Comparison of ENCODE assay signal across 9 mouse cellular contexts in genomic region chr10:81190236-81190911, GRCm38 (mm10). TPM values are rescaled to one million over a fixed set of nuclear protein-coding genes. Genes with fewer than 3 reads are reported as not detected.
DNase-seq lines count a peak whose midpoint lies in the region; ATAC-seq and TF ChIP-seq lines count a peak whose summit lies in the region.
"Had no signal": no experiment of that assay in that cellular context is flagged by ENCODE, and none has a peak within 500 bp of the region (broad histone marks: within the 10 kb centered on the region; RNA-seq: fewer than 3 reads in every experiment).

No protein-coding gene starts in this region.

- TF ChIP-seq CTCF in heart, adult 2 months (IDR thresholded peaks at IDR 0.05): peak; percentile 58

- no peaks in the 10 kb centered on the region; the same call in 1 of the 2 replicates for H3K27me3 ChIP-seq in heart, adult 2 months (ENCODE audit: control insufficient read depth, insufficient read depth, low read length)
- H3K27me3 ChIP-seq in heart, embryonic 11.5 days (ENCODE audit: control insufficient read depth, insufficient read depth, low read length): no peaks in the 10 kb centered on the region
- peaks cover 15% of the 10 kb centered on the region for H3K27me3 ChIP-seq in liver, embryonic 11.5 days (replicated peaks; ENCODE audit: control insufficient read depth, insufficient read depth, low read length)

- 0 out of 2 replicates have a peak, but pooled peaks cover 2% of the 10 kb centered on the region for H3K79me2 ChIP-seq in heart, adult 2 months (replicated peaks; ENCODE audit: control insufficient read depth, insufficient read depth, low read length)

- H3K9ac ChIP-seq in heart, adult 2 months (ENCODE audit: low read depth, low read length): no peak overlapping the region
- H3K9ac ChIP-seq in heart, embryonic 11.5 days (ENCODE audit: low read depth, low read length): no peak overlapping the region
- no peak overlapping the region for H3K9ac ChIP-seq in liver, embryonic 11.5 days (ENCODE audit: low read depth, low read length)

- no peak overlapping the region; the same call in 1 of the 2 replicates for H3K27ac ChIP-seq in heart, adult 2 months
- no peak overlapping the region for H3K27ac ChIP-seq in heart, embryonic 11.5 days (ENCODE audit: low read depth, low read length)
- H3K27ac ChIP-seq in liver, embryonic 11.5 days (ENCODE audit: low read depth, low read length): peak overlapping the region; percentile 21

- TF ChIP-seq POLR2A in heart, adult 2 months (IDR thresholded peaks at IDR 0.05; ENCODE audit: insufficient read depth, low read depth, low read length): no peak

- no peaks in the 10 kb centered on the region for H3K36me3 ChIP-seq in heart, adult 2 months (ENCODE audit: control insufficient read depth, insufficient read depth, low read length)
- peaks cover 20% of the 10 kb centered on the region for H3K36me3 ChIP-seq in heart, embryonic 11.5 days (ENCODE audit: control insufficient read depth, insufficient read depth, low read length)
- peaks cover 26% of the 10 kb centered on the region; the same call in 1 of the 2 replicates for H3K36me3 ChIP-seq in liver, embryonic 11.5 days (ENCODE audit: control insufficient read depth, insufficient read depth, low read length)

- no peak overlapping the region for H3K4me2 ChIP-seq in heart, embryonic 11.5 days
- H3K4me2 ChIP-seq in liver, embryonic 11.5 days: no peak overlapping the region

- H3K4me3 ChIP-seq in heart, adult 2 months: no peak overlapping the region
- H3K4me3 ChIP-seq in heart, embryonic 11.5 days (ENCODE audit: low read depth, low read length): no peak overlapping the region
- no peak overlapping the region for H3K4me3 ChIP-seq in liver, embryonic 11.5 days (ENCODE audit: low read depth, low read length)

- no peak for ATAC-seq in heart, embryonic 11.5 days (replicated peaks; ENCODE audit: insufficient number of reproducible peaks, low FRiP score, low TSS enrichment)
- ATAC-seq in liver, embryonic 11.5 days (replicated peaks; ENCODE audit: low FRiP score): no peak
- no peak for ATAC-seq in erythroid progenitor cell, adult 5-6 weeks (replicated peaks; ENCODE audit: low FRiP score, poor library complexity, severe bottlenecking)

- 67% methylated on average over 31 of the region's 31 CpGs for WGBS in heart, adult 2 months
- 69% methylated on average over 31 of the region's 31 CpGs for WGBS in heart, embryonic 11.5 days (ENCODE audit: insufficient replicate concordance)
- WGBS in liver, embryonic 11.5 days: 71% methylated on average over 31 of the region's 31 CpGs

- peaks cover 5% of the 10 kb centered on the region for H3K4me1 ChIP-seq in heart, adult 2 months (ENCODE audit: control insufficient read depth, insufficient read depth, low read length)
- peaks cover 24% of the 10 kb centered on the region for H3K4me1 ChIP-seq in heart, embryonic 11.5 days (ENCODE audit: control insufficient read depth, insufficient read depth, low read length)
- peaks cover 36% of the 10 kb centered on the region for H3K4me1 ChIP-seq in liver, embryonic 11.5 days (replicated peaks; ENCODE audit: control insufficient read depth, insufficient read depth, low read length)

- TF ChIP-seq EP300 in heart, adult 2 months (IDR thresholded peaks at IDR 0.05; ENCODE audit: insufficient read depth, low read depth, low read length): no peak

- no peaks in the 10 kb centered on the region for H3K9me3 ChIP-seq in heart, embryonic 11.5 days (replicated peaks; ENCODE audit: control insufficient read depth, low read length)
- H3K9me3 ChIP-seq in liver, embryonic 11.5 days (ENCODE audit: control insufficient read depth, low read length): no peaks in the 10 kb centered on the region

- intact Hi-C loops in heart, adult 2 months (cut with DNase I): no loop called here

- peak in 1 of 2 experiments; percentile 32 for DNase-seq in heart, adult 2 months
- peak; percentile 54 for DNase-seq in 416B (ENCODE audit: low read depth)
- peak; percentile 84 for DNase-seq in R1 (ENCODE audit: low read depth, low spot score)
- no peak for DNase-seq in liver, embryonic 11.5 days (ENCODE audit: low spot score)
- DNase-seq in frontal cortex, postnatal 14 days (ENCODE audit: low spot score in 2 of 2): no peak
- no peak for DNase-seq in urinary bladder, adult 2 months (ENCODE audit: low spot score)

RNA-seq across cellular contexts. Expression of gene 4930442H23Rik, which starts 6.7 kb away (rescaled TPM):
- not detected for total RNA-seq in heart, adult 2 months (2021)
- not detected in 2 replicates for polyA plus RNA-seq in heart, adult 2 months (2012; rRNA removed)
- 0.21 TPM in 1 of 2 replicates, not detected in the other for polyA plus RNA-seq in heart, embryonic 11.5 days (2014; fragmentation: Nextera tagmentation; extraction: Ambion mirVana)
- polyA plus RNA-seq in liver, embryonic 11.5 days (2014; fragmentation: Nextera tagmentation; extraction: Ambion mirVana): not detected in 2 replicates
- not detected in 2 replicates for polyA plus RNA-seq in urinary bladder, adult 2 months (2012; rRNA removed)
- total RNA-seq in erythroid progenitor cell, adult 5-6 weeks (2015; ENCODE audit: low replicate concordance): not detected in 2 replicates
- total RNA-seq in erythroid progenitor cell, adult 5-6 weeks (2017; ENCODE audit: low replicate concordance): not detected in 2 replicates
- total RNA-seq: hematopoietic stem cell, adult 5-6 weeks had no signal

RNA-seq across cellular contexts. Expression of gene Dapk3, which starts 7.6 kb away (rescaled TPM):
- 10 to 100 TPM; 27.8 to 29.0 TPM for total RNA-seq in heart, adult 2 months (2021)
- 30.6 and 35.5 TPM in 2 replicates for polyA plus RNA-seq in heart, adult 2 months (2012; rRNA removed)
- polyA plus RNA-seq in heart, embryonic 11.5 days (2014; fragmentation: Nextera tagmentation; extraction: Ambion mirVana): 44.1 and 47.4 TPM in 2 replicates
- polyA plus RNA-seq in liver, embryonic 11.5 days (2014; fragmentation: Nextera tagmentation; extraction: Ambion mirVana): 44.5 and 45.6 TPM in 2 replicates
- polyA plus RNA-seq in urinary bladder, adult 2 months (2012; rRNA removed): 58.2 and 61.1 TPM in 2 replicates
- 5.0 and 5.4 TPM in 2 replicates for total RNA-seq in erythroid progenitor cell, adult 5-6 weeks (2015; ENCODE audit: low replicate concordance)
- total RNA-seq in erythroid progenitor cell, adult 5-6 weeks (2017; ENCODE audit: low replicate concordance): 6.4 and 9.4 TPM in 2 replicates

RNA-seq across cellular contexts. Expression of gene Nmrk2, which starts 11.5 kb away (rescaled TPM):
- 1 to 10 TPM; 8.7 to 8.8 TPM for total RNA-seq in heart, adult 2 months (2021)
- 4.7 and 6.3 TPM in 2 replicates for polyA plus RNA-seq in heart, adult 2 months (2012; rRNA removed)
- polyA plus RNA-seq in heart, embryonic 11.5 days (2014; fragmentation: Nextera tagmentation; extraction: Ambion mirVana): 2.2 and 3.6 TPM in 2 replicates
- polyA plus RNA-seq in liver, embryonic 11.5 days (2014; fragmentation: Nextera tagmentation; extraction: Ambion mirVana): not detected in 2 replicates
- not detected in 2 replicates for polyA plus RNA-seq in urinary bladder, adult 2 months (2012; rRNA removed)
- total RNA-seq in erythroid progenitor cell, adult 5-6 weeks (2015; ENCODE audit: low replicate concordance): not detected in 2 replicates
- total RNA-seq in erythroid progenitor cell, adult 5-6 weeks (2017; ENCODE audit: low replicate concordance): not detected in 2 replicates
- total RNA-seq: hematopoietic stem cell, adult 5-6 weeks had no signal

RNA-seq across cellular contexts. Expression of gene Eef2, which starts 13.9 kb away (rescaled TPM):
- 1,000 to 10,000 TPM; 1,027 to 1,244 TPM for total RNA-seq in heart, adult 2 months (2021)
- polyA plus RNA-seq in heart, adult 2 months (2012; rRNA removed): 887 and 1,187 TPM in 2 replicates
- 313 and 338 TPM in 2 replicates for polyA plus RNA-seq in heart, embryonic 11.5 days (2014; fragmentation: Nextera tagmentation; extraction: Ambion mirVana)
- 626 and 647 TPM in 2 replicates for polyA plus RNA-seq in liver, embryonic 11.5 days (2014; fragmentation: Nextera tagmentation; extraction: Ambion mirVana)
- polyA plus RNA-seq in urinary bladder, adult 2 months (2012; rRNA removed): 1,109 and 1,486 TPM in 2 replicates
- 267 and 296 TPM in 2 replicates for total RNA-seq in erythroid progenitor cell, adult 5-6 weeks (2015; ENCODE audit: low replicate concordance)
- total RNA-seq in erythroid progenitor cell, adult 5-6 weeks (2017; ENCODE audit: low replicate concordance): 399 and 622 TPM in 2 replicates

RNA-seq across cellular contexts. Expression of gene Pias4, which starts 22.7 kb away (rescaled TPM):
- 10 to 100 TPM; 14.1 to 16.5 TPM for total RNA-seq in heart, adult 2 months (2021)
- 22.3 and 23.3 TPM in 2 replicates for polyA plus RNA-seq in heart, adult 2 months (2012; rRNA removed)
- polyA plus RNA-seq in heart, embryonic 11.5 days (2014; fragmentation: Nextera tagmentation; extraction: Ambion mirVana): 39.4 and 39.7 TPM in 2 replicates
- 41.2 and 50.9 TPM in 2 replicates for polyA plus RNA-seq in liver, embryonic 11.5 days (2014; fragmentation: Nextera tagmentation; extraction: Ambion mirVana)
- 12.5 and 17.9 TPM in 2 replicates for polyA plus RNA-seq in urinary bladder, adult 2 months (2012; rRNA removed)
- total RNA-seq in erythroid progenitor cell, adult 5-6 weeks (2015; ENCODE audit: low replicate concordance): 24.1 and 27.2 TPM in 2 replicates
- 15.3 and 46.0 TPM in 2 replicates for total RNA-seq in erythroid progenitor cell, adult 5-6 weeks (2017; ENCODE audit: low replicate concordance)

Comparison
In these comparisons a context has a peak if more than half of its experiments do, and no peak if none do; other contexts are left out.
1. DNase-seq: peak in 416B (single experiment) and R1 (single experiment); none in liver, embryonic 11.5 days (single experiment), frontal cortex, postnatal 14 days (0 of 2) and urinary bladder, adult 2 months (single experiment).